Mouse (Mus musculus) neural tube, embryonic 10.5 days (tissue): ENCODE measurements at regions not wholly inside any gene's neighbourhood (a gene's known extent, or its start where the extent isn't known, plus 50 kb on each side); places are given as distances from the start of the nearest gene placed in this dataset.

Source experiments
- DNase-seq: peaks from one replicate; pipeline ENCODE4 v3.0.0-alpha.2; 2017; ENCODE audit warnings: low spot score; ENCODE audit errors: extremely low spot score

DNA sequence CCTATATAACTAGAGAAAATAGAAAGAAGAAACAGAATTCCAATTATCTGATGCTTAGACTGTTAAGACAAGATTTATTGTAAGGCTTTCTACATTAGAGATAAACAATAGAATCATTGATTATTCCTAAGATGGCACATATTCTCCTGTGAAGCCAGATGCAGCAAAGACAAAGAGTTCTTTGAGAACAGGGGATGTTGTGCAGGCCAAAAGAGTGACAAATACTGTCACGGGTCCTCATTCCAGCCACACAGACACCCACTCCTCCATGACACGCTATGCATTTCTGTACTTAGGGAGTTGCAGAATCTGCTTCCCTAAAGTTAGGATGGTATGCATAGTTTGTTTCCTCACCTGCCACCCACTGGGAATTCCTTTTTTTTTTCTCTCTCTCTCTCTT is 245.2 kb downstream of the Sv2b start:
- no peak for DNase-seq

DNA sequence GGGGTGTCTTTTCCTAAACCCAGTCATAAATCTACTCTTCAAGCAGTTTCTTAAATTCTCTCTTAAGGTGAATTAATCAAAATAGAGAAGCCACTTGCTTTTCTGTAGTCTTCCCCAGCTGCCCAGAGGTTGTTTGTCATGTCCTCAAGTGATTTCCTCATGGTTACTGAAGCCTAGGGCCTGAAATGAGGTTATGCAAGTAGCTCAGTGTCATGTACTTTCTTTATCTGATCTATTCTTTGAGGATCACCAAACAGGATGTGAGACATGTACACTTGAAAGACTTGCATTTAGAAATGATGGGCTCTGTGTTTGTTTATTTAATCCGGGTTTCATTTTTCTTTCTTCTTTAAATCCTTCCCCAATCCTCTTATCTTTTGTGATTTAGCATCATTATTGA is 258.8 kb downstream of the Sv2b start:
- no peak for DNase-seq

DNA sequence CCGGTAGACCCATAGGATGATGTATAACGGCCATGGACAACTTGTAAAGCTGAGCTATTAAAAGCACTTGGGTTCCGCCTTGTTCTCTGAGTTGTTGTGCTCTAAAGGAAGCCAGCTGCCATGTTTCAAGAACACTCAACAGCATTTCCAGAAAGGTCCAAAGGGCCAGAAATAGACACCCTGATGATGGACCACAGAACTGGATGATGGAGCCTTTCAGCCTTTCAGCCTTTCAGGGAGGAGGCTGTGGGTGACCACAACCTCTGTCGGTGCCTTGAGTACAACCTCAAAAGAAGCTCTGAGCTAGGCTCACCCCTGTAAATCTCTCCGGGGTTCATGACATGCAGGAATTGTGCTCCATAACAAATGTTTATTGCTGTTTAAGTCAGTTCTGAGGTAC is 259.3 kb downstream of the Sv2b start:
- no peak for DNase-seq

DNA sequence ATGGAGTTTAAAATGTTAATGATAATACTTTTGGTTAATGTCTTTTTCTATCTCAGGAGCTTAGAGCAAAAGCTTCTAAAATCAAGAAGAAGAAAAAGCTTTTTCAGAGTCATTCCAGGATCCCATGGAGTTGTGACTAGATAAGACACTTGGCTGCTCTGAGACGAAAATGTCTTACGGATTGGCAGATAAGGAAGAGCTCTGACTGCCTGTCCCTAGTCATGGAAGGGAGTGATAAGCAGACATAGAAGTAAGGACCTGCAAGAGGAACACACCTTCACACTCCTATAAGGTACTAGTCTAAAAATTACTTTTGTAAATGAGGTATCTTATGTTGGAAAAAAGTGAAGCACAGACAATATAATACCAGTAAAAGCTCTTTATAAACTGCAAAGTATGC is 260.2 kb downstream of the Sv2b start:
- DNase-seq = no peak

DNA sequence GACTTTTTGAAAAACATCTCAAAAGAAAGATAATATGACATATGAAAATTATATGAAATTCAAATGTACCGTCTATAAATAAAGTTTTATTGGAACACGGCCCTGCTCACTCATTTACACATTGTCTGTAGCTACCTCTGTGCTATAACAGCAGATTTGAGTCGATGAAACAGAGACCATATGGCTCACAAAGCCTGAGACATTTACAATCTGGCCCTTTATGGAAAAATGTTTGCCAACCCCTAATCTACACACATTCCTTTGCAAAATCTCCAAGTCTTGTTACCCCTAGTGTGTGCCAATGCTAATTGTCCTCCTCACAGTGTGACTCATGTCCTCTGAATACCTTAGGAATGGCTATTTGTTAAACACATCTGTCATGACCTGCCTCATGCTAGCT is 261.2 kb downstream of the Sv2b start:
- no peak for DNase-seq

DNA sequence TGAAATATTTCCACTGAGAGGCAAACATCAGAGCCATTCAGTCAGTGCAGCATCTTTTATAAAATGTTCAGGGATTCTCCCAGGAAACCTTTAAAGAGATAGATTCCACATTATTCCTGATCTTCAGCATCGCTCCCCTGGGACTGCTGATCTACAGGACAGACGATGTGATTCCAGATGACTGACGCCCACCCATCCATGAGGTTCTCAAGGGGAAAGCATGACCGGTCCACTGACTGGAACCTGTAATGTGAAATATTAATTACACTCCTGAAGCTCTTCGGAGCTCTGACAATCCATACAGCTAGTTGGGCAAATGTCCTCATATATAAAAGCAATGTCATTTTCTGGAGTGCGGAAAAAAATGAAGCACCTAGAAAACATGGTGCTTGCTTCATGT is 268.2 kb downstream of the Sv2b start:
- no peak for DNase-seq

DNA sequence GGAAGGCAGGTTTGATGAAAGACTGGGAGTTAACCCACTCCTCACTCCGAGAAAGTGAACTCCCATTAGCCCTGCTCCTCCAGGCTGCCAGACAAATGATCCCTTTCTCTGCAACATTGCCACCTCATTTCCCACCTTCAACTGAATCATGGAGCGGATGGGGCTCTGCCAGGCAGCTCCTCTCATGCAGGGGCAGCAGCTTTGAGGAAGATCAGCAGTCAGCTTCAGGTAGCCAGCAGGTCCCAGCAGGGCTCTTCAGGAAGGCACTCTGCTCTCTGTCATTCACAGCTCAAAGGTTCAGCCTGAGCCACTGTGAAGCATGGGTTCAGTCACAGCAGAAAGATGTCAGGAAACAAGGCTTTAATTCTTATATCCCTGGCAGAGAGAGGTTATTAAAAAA is 282.9 kb downstream of the Sv2b start:
- no peak for DNase-seq

DNA sequence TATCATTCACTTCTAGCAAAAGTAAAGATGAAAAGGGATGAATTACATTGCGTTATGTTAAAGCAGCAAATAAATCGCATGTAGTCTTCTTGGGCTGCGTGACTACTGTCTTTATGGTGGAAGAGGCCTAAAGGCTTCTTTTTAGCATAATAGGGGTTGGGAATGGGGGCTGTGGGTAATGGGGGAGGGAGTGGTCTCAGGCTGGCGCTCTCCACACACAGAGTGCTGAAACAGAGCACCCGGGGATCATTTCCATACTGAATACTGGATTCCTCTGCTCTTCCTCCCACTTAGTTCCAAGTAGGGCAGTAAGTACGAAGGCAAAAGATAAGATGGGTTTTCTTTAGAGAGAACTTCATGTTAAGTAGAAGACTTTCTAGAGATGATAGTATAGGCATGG is 287.1 kb downstream of the Sv2b start:
- no peak for DNase-seq

DNA sequence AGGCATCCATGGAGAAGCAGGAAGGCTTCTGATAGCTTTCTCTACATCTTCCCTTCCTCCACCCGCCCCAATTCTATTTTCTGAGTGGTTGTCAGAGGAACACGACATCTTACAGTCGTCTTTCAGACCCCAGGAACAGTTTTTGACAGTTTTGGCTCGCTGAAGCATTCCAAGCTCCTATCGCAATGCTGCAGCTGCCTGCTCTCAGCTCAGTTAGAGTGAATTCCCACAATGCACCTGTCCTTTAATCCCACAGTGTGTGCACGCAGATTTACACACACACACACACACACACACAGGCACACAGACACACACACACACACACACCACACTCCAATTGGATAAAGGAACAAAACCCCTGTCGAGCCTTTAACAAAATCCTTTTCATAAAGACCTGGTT is 290.4 kb downstream of the Sv2b start:
- DNase-seq = no peak

DNA sequence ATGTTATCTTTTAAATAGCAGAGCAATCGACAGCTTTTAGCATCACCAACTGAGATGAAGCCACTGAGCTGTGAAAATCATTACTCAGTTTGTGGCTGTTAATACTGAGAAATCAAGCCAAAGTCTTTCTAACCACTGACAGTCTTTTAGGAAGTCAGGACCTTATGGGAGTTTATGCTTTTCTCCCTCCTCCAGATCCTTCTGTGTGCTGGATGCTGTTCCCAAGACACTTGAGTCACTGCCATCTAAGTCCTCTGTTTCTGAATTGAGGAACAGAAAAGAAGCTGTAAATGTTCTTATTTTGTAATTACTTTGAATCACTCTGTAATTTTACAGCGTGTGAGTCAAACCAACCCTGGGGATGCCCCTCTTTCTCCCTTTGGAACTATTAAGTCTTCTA is 300.6 kb downstream of the Sv2b start:
- no peak for DNase-seq

DNA sequence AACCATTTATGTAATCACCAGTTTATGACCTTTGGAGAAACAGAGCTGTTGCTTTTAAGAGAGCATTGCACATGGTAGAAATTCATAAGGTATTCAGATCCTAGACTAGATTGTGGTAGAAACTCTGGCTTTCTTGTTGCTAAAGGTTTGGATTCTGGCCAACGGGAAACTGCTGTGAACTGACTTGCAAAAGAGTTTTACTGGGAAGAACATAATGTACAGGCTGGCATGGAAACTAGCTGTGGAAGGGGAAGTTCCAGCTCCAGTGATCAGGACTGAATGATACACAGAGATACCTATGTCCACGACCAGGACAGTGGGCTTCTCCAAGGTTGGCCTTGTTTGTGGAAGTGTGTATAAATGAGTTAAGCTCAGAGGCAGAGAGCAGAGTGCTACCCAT is 318.9 kb downstream of the Sv2b start:
- no peak for DNase-seq

DNA sequence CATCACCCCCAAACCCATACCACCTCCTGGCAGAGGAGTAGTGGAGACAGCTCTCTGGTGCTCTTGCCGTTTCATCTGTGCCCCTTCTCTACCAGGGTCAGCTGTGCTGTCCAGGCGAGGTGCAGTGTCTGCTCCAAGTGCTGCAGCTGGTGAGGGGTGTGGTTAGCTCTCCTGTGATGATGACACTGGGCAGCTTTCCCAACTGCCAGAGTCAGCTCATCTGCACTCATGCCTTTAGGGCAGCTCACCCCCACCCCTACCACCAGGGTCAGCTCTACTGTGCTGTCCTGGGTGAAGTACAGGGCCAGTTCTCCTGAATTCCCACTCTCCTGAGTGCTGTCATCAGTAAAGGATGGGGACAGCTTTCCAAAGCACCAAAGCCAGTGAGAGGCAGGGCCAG is 329.6 kb downstream of the Sv2b start:
- no peak for DNase-seq

DNA sequence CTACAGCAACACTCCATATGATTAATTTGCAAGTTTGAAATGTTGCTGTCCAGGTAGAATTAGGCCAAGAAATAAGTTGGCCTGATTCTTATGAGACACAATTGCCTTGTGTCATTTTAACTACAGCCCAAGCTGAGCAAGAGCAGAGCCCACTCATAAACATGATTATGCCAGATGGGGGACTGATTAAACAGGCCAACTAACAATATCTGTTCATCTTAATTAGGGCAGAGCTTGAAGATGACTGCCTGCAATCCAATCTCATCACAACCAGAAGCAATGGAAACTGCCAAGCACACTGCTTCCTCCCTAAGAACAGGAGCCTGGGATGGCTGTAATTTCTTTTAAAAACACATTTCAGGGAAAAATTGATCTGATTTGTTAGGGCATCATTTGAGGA is 333.1 kb downstream of the Sv2b start:
- DNase-seq = no peak

DNA sequence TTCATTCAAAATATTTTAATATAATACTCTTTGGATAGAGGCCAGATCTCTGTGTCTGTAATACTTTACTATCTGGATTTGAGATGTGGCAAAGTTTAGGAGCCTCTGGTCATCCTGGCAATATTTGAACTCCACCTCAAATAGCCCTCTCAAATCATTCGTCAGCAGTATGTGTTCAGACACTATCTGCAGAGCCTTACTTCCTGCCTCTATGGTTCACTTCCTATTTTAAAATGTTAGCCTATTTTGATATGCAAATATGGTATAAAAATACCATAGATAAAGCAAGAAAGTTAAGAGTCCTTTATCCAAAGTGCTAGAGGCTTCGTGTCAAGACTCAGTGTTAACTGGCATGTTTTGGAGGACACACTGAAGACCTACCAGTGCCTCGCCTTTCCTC is 334.6 kb downstream of the Sv2b start:
- no peak for DNase-seq

DNA sequence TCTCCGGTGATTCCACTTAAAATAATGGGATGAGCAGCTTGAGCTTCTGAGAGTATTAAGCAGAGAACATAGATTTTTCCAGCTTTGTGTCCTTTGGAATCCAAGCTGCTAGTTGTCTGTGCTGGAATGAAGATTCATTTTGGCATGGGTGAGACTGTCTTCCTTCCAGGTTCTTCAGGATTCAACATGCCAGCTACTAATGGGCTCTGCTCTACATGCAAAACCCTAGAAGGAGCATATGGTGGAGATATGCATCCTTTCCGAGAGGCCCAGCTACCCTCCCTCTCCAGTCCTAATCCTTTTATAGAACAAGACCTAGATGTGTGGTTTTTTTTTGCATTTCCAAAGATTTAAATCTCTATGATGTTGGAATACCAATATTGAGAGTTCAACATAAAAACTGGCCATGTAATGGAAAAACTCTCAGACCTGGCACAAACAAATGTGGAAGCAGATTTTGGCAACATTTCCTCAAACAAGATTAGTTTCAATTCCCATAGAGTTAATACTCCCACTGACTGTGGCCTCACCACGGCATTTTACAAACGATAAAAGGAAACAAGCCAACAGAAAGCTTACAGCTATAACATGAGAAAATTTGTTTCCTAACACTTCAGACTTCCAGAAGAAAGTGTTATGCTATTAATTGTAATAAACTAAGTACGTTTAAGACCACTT is 364.5 kb downstream of the Sv2b start:
- DNase-seq = no peak

DNA sequence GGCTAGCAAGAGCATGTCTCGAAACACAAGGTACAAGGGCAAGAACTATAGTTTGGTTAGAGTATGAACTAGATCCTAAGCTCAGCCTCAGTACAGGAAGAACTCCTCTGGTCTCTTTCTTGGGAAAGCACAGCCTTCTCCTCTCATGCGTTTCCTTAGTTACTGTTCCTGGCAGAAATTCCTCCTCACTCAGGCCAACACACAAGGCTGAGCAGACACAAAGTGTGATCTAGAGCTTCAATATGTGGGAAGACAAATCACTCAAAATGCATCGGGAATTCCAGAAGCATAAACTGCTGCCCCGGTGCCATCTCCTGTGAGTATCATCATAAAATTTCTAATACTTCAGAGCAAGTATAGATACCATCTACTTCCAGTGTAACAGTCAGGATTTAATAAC is 366.1 kb downstream of the Sv2b start:
- no peak for DNase-seq

DNA sequence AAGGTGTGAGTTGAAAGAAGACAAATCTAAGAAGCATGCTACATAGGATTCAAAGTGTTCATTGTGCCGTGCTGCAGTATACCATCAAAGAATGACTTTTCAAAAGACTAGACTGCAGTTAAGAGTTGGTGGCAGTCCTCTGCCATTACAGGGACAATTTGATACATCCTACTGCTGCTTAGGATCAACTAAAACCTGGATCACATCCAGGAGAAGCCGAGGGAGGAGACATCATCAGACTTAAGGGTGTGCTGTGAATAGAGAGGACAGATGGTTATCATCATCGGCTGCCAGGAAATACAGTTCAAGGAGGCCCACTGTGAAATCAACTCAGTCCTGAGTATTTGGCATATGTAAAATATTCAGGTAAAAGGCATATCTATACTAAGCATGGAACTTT is 366.9 kb downstream of the Sv2b start:
- no peak for DNase-seq

DNA sequence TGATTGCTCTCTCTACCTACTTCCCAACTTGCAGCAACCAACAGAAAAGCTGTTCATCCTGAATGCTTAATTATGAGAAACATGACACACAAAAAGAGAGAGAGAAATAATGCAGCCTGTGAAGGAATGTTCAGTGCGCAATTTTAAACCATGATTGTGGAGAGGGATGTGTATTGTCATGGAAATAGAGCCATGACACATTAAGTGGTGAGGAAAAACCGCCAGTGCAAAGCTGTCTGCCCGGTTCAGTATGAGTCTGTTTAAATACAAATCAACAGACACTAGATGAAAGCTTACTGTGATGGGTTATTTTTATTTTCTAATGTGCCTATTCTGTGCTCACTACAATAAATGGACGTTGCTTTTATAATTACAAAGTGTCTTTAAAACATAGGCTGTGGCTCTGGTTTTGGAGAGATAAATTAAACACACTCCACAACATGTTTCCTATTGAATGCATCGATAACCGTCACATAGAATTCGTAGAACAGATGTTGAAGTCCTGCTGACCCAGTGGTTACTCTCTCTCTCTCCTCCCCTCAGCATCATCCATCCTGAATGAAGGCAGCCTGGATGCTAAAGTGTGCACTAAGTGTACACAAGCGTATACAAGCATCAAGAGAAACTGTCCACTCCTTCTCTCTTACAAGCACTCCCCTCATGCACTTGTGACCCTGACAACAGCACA is 374.7 kb upstream of the Slco3a1 start:
- DNase-seq = no peak

DNA sequence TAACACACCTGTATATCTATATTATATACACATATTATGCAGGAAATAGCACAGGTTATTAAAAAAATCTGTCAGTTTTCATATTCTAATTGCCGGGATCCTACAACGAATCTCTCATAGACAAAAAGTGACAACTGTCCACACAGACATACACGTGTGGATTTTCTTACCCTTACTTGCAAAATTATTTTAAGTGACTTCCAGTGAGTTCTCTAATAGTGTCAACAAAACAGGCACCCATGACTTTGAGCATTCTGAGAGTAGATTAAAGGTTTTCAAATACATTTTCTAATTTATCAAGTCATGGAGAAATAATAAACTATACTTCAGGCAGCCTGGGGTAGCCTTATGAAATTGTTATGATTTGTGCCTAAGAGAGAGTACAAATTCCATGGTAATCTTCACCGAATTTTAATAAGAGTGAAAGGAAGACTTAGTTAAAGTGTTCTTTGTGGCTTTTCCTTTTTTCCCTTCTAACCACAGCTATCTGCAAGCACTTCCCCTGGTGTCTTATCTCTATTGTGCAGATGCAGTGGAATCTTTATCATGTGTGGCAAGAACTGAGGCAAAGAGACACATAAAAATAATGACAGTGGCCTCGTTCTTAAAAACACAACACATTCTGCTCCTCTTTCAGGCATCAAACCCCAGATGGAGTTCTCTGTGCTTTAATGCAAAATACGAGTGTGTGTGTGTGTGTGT is 373.8 kb upstream of the Slco3a1 start:
- DNase-seq = no peak

DNA sequence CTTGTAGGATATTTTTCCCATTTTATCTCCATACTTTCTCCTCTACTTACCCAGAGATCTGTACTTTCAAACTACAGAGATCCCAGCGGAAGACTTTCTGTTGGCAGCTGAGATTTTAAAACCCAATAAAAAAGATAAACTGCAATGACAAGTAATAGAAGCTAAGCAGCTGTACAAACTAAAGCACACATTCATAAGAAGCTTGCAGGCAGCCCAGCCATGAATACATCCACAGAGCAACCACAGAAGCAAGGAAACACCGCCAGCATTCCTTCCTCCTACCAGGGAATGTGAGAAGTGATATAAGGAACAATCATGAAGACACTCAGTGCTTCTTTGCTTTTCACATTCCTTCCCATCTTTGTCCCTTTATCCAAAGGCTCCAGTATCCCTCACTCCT is 372.1 kb upstream of the Slco3a1 start:
- DNase-seq = no peak

DNA sequence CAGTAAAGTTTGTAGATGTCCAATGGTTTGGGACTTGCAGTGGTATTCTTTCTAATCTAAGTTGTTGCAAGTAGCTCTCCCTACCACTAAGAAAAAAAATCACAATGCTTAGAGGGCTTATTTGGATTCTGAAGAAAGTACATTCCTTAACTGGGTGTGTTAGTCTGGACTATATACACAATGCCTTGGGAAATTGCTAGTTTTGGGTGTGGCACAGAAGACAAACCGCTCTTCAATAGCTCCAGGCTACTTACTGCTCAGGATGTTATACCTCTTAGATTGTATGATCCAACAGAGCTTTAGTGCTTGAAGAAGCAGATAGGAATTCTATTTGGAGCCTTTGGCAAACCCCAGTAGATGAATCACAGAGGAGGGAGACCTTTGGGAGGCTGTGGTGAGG is 369.6 kb upstream of the Slco3a1 start:
- no peak for DNase-seq

DNA sequence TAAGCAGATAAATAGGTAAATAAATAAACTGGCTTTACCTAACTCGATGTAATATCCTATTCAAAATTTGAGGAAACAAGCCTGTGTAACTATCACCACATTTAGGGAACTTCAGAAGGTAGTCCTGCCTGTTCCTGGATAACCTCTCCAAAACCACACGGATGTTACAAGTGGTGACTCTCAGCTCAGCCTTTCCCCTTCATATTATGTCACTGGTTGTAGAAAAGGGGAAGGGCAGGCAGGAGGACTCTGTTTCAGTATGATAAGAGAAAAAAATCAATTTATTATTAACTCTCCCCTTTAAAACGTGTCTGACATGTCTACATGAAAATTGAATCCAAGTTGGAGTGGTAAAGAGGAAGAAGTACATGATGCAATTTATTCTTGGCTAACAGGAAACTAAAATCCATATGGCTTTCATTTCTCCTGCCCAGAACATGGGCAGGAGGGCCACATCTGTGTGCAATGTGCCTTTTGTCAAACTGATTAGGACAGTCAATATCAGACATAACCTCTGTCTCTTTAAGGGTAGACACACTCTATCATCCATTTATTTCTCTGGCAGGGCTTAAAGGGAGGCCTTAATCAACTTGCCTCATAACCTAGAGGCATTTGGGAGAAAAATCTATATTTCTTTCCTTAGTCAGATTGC is 353.9 kb upstream of the Slco3a1 start:
- no peak for DNase-seq
